Mouse (Mus musculus) Muller cell, postnatal 12 days (primary cell): ENCODE measurements at regions not wholly inside any gene's neighbourhood (a gene's known extent, or its start where the extent isn't known, plus 50 kb on each side); places are given as distances from the start of the nearest gene placed in this dataset.

ENCODE experiments used
- DNase-seq: peaks from one replicate; pipeline ENCODE4 v3.0.0-alpha.2; 2015; ENCODE audit errors: inconsistent ontology term

- DNase-seq: no peak
Measured at GRCm38 (mm10) chr7:137748936-137749335, 311.5 kb downstream of the Glrx3 start.

GRCm38 (mm10) chr7:137750741-137751140 lies 313.3 kb downstream of the Glrx3 start:
- no peak for DNase-seq

GRCm38 (mm10) chr7:137751151-137751859 lies 313.9 kb downstream of the Glrx3 start:
- DNase-seq: no peak

- no peak for DNase-seq
Measured at GRCm38 (mm10) chr7:137765961-137766360, 328.5 kb downstream of the Glrx3 start.

DNA sequence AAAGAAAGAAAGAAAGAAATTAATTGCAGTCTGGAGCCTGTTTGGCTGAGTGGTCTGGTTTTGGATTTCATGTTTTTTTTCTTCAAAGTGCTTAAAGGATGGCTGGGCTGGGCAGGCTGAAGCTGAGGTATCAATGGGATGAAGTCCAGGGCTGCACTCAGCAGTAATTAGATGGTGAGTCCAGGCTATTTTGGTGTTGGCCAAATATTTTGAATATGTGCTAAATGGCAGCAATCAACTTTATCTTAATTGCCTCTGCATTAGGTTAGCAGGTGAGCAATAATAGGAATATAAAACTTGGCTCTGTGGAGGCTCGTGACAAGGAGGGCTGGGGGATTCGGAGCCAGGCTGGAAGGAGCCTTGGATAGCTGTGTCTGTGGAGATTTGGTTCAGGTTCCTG lies 329.3 kb downstream of the Glrx3 start:
- DNase-seq: no peak

DNA sequence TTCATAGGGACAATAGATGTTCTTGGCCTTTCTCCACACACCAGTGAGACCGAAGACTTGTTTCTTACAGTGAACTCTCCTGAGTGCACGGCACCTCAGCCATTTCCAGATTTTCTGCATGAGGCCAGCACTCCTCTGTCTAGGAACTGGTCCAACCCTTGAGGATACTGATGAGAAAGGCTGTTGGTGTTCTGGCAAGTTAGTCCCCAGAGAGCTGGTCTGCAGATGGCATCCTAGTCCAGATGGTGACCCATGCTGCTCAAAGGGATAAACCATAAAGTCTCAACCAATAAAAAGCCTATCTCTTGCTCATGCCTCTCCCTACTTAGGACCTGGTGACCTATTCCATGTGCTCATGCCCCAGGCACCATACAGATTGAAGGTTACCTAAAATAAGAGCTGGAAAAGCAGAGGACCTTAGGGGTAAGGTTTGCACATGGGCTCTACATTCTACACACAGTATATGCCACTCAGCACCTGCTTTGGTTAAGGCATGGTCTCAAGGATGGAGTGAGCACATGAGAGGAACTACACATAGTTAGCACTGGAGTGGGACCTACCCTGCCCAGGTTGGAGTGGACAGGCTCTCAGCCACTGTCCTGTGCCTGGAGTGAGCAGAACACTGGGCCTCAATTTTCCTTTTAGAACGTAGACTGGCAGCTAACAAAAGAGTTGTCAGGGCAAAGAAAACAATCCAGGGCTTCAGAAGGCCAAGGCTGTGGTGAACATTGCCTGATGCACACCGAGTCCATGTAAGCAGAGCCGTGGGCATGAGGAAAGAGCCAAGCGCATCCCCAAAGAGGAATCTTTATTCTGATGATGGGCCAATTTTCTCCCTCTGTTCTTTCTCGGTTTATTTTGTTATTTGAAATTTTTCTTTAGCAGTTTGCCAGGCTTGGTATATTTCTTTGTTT lies 335.9 kb downstream of the Glrx3 start:
- no peak for DNase-seq

DNA sequence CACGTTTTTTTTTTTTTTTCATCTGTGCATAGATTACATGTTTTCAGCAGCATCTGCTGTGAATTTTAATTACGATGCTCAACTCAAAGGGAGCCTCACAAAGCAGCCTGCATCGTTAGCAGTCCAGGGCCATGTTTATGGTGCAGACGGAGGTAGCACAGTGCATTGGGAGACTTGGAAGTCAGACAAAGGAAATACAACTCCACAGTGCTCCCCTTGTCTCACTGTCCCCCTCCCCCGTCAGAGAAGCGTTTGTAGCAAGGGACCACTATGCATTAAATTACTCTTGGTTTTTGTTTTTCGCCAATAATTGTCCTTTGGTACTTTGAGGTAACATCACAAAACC lies 336.5 kb downstream of the Glrx3 start:
- no peak for DNase-seq

GRCm38 (mm10) chr7:137783954-137784353 lies 346.5 kb downstream of the Glrx3 start:
- peak; percentile 30 for DNase-seq

DNA sequence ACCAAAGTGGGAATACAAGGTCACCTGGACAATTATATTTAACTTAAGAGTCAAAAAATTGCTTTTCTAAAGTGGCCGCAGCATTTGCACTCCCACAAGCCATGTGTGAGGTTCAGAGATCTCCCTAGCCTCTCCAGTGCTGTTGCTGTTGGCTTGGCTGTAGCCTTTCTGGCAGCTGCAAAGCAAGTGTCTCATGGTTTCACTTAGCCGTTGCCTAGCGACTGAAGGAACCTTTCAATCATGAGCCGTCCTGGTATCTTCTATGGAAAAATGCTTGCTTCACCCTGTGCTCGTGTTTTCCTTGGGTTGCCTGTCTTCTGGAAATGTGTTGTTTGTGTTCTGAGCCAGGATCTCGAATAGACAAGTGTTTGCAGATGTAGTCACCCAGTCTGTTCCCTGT lies 367.9 kb downstream of the Glrx3 start:
- no peak for DNase-seq

DNA sequence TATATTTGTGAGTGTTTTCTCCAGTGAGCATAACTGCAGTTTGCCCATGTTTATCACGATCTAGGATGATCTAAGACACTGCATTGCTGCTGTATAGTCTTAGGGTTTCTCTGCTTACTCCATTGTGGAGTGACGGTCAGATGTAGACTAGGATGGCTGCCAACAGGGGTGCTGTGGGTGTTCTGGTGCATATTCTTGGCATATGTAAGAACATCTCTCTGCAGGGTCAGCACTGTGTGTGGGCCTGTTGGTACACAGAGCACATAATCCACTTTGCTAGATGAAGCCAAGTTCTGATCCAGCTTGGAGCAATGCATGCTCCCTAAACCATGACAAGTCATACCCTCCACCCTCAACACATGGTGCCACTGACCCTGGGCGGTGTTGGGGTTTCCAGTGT lies 375.4 kb downstream of the Glrx3 start:
- DNase-seq: no peak

DNA sequence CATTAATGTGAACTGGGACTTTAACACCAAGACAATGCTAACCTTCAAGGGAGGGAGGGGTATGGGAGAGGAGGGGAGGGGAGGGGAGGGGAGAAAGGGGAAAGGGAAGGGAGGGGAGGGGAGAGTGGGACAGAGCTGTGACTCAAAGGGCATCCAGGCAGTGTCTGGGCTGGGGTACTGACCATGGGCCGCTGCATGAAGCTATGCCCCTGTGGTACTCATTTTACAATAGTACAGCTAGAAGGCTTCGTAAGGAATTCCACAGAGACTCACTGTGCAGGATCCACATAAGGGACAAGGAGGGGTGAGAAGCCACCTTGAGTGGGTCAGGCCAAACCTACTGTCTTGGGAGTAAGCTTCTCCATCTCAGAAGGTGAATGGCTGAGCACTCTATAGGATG lies 403.1 kb downstream of the Glrx3 start:
- no peak for DNase-seq

GRCm38 (mm10) chr7:137841044-137841443 lies 403.6 kb downstream of the Glrx3 start:
- DNase-seq: no peak

- DNase-seq: no peak
Measured at GRCm38 (mm10) chr7:137841456-137842100, 404.2 kb downstream of the Glrx3 start.

- no peak for DNase-seq
Measured at GRCm38 (mm10) chr7:137847856-137848255, 410.4 kb downstream of the Glrx3 start.

DNA sequence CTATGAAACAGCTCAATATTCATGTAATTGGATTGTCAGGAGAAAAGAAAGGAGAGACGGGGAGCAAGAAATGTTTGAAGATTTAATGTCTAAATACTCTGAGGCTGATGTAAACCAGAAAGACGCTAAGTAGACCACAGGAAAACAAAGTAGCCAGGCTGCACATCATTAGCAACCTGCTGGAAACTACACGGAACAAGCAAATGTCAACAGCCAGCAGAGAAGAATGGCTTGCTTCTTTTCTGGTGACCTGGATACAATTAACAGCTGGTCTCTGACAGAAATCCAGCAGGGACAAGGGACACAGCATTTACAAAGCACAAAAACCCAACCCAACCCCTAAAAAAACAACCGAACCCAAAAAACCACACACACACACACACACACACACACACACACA lies 413.6 kb downstream of the Glrx3 start:
- peak; percentile 34 for DNase-seq

DNA sequence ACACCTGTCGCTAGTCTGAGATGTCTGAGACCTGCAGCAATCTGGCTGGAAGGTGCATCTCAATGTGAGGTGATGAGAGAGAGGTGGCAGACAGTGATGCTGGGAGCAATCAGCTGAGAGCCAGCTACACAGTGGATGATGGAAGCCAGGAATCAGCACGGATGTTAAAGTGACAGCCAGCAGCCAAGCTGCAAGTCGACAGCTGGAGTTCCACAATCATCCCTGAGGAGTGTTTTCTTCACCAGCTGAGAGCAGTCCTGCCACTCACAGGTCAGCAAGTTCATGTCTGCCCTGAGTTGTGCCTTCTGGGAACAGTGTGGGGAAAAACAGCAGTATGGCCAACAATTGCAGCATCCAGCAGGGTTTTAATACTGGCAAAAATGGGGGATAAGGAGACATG lies 422.3 kb downstream of the Glrx3 start:
- DNase-seq: no peak

- no peak for DNase-seq
Measured at GRCm38 (mm10) chr7:137860520-137860919, 423.1 kb downstream of the Glrx3 start.

- DNase-seq: no peak
Measured at GRCm38 (mm10) chr7:137864912-137865311, 427.5 kb downstream of the Glrx3 start.

- no peak for DNase-seq
Measured at GRCm38 (mm10) chr7:137865457-137865856, 428.0 kb downstream of the Glrx3 start.

- DNase-seq: no peak
Measured at GRCm38 (mm10) chr7:137866880-137867279, 429.5 kb downstream of the Glrx3 start.

DNA sequence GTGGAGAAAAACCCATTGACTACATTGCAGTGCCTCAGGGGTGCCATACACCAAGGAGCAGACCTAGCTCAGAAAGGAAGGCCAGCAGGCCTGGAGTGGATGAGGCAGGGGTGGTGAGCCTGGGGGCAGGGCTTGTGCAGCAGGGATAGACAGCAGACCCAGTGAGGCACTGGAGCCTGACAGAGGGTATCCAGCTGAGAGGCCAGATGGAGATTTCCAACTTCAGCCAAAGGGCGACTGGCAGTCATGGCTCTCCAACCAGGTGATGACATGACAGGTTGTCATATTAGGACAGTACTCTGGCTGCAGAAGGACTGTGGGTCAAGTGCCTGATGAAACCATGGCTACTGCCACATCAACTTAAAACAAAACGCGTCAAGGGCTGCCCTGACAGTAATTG lies 431.1 kb downstream of the Glrx3 start:
- DNase-seq: no peak

GRCm38 (mm10) chr7:137875306-137875705 lies 437.9 kb downstream of the Glrx3 start:
- no peak for DNase-seq

- DNase-seq: no peak
Measured at GRCm38 (mm10) chr7:137879296-137879695, 441.9 kb downstream of the Glrx3 start.
